Mouse (Mus musculus) E14TG2a.4 (cell line): ENCODE data around the gene Glul.

Experiments
- CTCF ChIP-seq: conservative IDR thresholded peaks from 2 replicates; pipeline ENCODE4 v1.5.1; 2014; ENCODE audit warnings: low read length
- POU5F1 ChIP-seq: IDR thresholded peaks from 2 replicates; pipeline ENCODE4 v1.6.1; 2014; ENCODE audit warnings: low read length, borderline replicate concordance

- TF ChIP-seq CTCF, result no peak
- TF ChIP-seq POU5F1, result no peak
These were observed 3.3 kb downstream of the Glul start for GRCm38 (mm10) chr1:153903006-153903405.
